8 mouse cellular contexts compared by ENCODE assay signal in genomic region chr3:96813106-96813505, GRCm38 (mm10). TPM values are rescaled to one million over a fixed set of nuclear protein-coding genes. Genes with fewer than 3 reads are reported as not detected.
DNase-seq lines count a peak whose midpoint lies in the region; ATAC-seq and TF ChIP-seq lines count a peak whose summit lies in the region.

No protein-coding gene starts in this region.

- ATAC-seq in forebrain, postnatal 0 days = 0 out of 2 replicates have a peak, but pooled peaks have one; percentile 42
- ATAC-seq in forebrain, embryonic 13.5 days = no peak; the same call in 1 of the 2 replicates
- 0 out of 2 replicates have a peak, but pooled peaks have one; percentile 56 for ATAC-seq in embryonic facial prominence, embryonic 11.5 days (replicated peaks; ENCODE audit: insufficient number of reproducible peaks, low FRiP score, low TSS enrichment, low read depth)
- no peak for ATAC-seq in hindbrain, embryonic 14.5 days (ENCODE audit: low FRiP score)

- peak; percentile 42; the same call in 1 of the 2 replicates for TF ChIP-seq CTCF in forebrain, postnatal 0 days (IDR thresholded peaks at IDR 0.05; ENCODE audit: low read depth)

- no peak overlapping the region for H3K9ac ChIP-seq in forebrain, postnatal 0 days
- H3K9ac ChIP-seq in forebrain, embryonic 13.5 days = no peak overlapping the region
- no peak overlapping the region for H3K9ac ChIP-seq in embryonic facial prominence, embryonic 11.5 days (replicated peaks; ENCODE audit: low read length)
- H3K9ac ChIP-seq in hindbrain, embryonic 14.5 days = no peak overlapping the region

- WGBS in forebrain, postnatal 0 days = 35% methylated on average over 9 of the region's 9 CpGs
- WGBS in forebrain, embryonic 13.5 days = 44% methylated on average over 9 of the region's 9 CpGs
- WGBS in embryonic facial prominence, embryonic 11.5 days = 33% methylated on average over 9 of the region's 9 CpGs
- WGBS in hindbrain, embryonic 14.5 days = 40% methylated on average over 9 of the region's 9 CpGs

- H3K9me3 ChIP-seq in forebrain, postnatal 0 days (ENCODE audit: low read length) = no peaks in the 10 kb centered on the region
- 0 out of 2 replicates have a peak, but pooled peaks cover 4% of the 10 kb centered on the region for H3K9me3 ChIP-seq in forebrain, embryonic 13.5 days (replicated peaks)
- H3K9me3 ChIP-seq in embryonic facial prominence, embryonic 11.5 days (replicated peaks; ENCODE audit: control insufficient read depth, low read length) = no peaks in the 10 kb centered on the region
- no peaks in the 10 kb centered on the region for H3K9me3 ChIP-seq in hindbrain, embryonic 14.5 days (ENCODE audit: control insufficient read depth, low read length)

- no peaks in the 10 kb centered on the region for H3K4me1 ChIP-seq in forebrain, postnatal 0 days (ENCODE audit: insufficient read depth)
- peaks cover 4% of the 10 kb centered on the region; the same call in 1 of the 2 replicates for H3K4me1 ChIP-seq in forebrain, embryonic 13.5 days
- no peaks in the 10 kb centered on the region for H3K4me1 ChIP-seq in embryonic facial prominence, embryonic 11.5 days (ENCODE audit: control insufficient read depth, insufficient read depth, low read length)
- H3K4me1 ChIP-seq in hindbrain, embryonic 14.5 days (replicated peaks; ENCODE audit: control insufficient read depth, insufficient read depth, low read length) = no peaks in the 10 kb centered on the region

- H3K4me2 ChIP-seq in forebrain, postnatal 0 days (ENCODE audit: low read depth) = 0 out of 2 replicates have a peak overlapping the region, but pooled peaks have one; percentile 26
- H3K4me2 ChIP-seq in forebrain, embryonic 13.5 days = no peak overlapping the region
- no peak overlapping the region for H3K4me2 ChIP-seq in embryonic facial prominence, embryonic 11.5 days (ENCODE audit: low read depth, low read length)
- H3K4me2 ChIP-seq in hindbrain, embryonic 14.5 days (replicated peaks) = 0 out of 2 replicates have a peak overlapping the region, but pooled peaks have one; percentile 15

- no peak overlapping the region for H3K4me3 ChIP-seq in forebrain, postnatal 0 days (ENCODE audit: low read depth, low read length)
- H3K4me3 ChIP-seq in forebrain, embryonic 13.5 days = no peak overlapping the region
- H3K4me3 ChIP-seq in embryonic facial prominence, embryonic 11.5 days (ENCODE audit: low read depth, low read length) = no peak overlapping the region
- no peak overlapping the region for H3K4me3 ChIP-seq in hindbrain, embryonic 14.5 days (replicated peaks; ENCODE audit: low read length)

- DNase-seq in forebrain, postnatal 0 days = peak; percentile 7
- DNase-seq in NIH3T3 (ENCODE audit: low read depth) = peak; percentile 34
- peak; percentile 50 for DNase-seq in embryonic facial prominence, embryonic 11.5 days (ENCODE audit: low spot score)
- no peak for DNase-seq in hindbrain, embryonic 14.5 days (ENCODE audit: low spot score)
- DNase-seq in left cerebral cortex, adult 11 months (ENCODE audit: low spot score) = peak; percentile 17
- DNase-seq in lung, postnatal 4 days = peak; percentile 63 to 80
- DNase-seq in thymus, postnatal 0 days (ENCODE audit: low spot score) = peak; percentile 71

- H3K36me3 ChIP-seq in forebrain, postnatal 0 days (ENCODE audit: insufficient read depth) = no peaks in the 10 kb centered on the region
- H3K36me3 ChIP-seq in forebrain, embryonic 13.5 days (ENCODE audit: poor library complexity, severe bottlenecking) = no peaks in the 10 kb centered on the region
- H3K36me3 ChIP-seq in embryonic facial prominence, embryonic 11.5 days (replicated peaks; ENCODE audit: control insufficient read depth, insufficient read depth, low read depth, low read length) = no peaks in the 10 kb centered on the region
- no peaks in the 10 kb centered on the region for H3K36me3 ChIP-seq in hindbrain, embryonic 14.5 days (replicated peaks; ENCODE audit: control insufficient read depth, insufficient read depth)

- no peak overlapping the region for H3K27ac ChIP-seq in forebrain, postnatal 0 days (ENCODE audit: low read depth, low read length)
- no peak overlapping the region for H3K27ac ChIP-seq in forebrain, embryonic 13.5 days
- no peak overlapping the region for H3K27ac ChIP-seq in embryonic facial prominence, embryonic 11.5 days (replicated peaks; ENCODE audit: low read depth, low read length)
- no peak overlapping the region for H3K27ac ChIP-seq in hindbrain, embryonic 14.5 days

- H3K27me3 ChIP-seq in forebrain, postnatal 0 days (ENCODE audit: insufficient read depth, low read length) = no peaks in the 10 kb centered on the region
- H3K27me3 ChIP-seq in forebrain, embryonic 13.5 days = no peaks in the 10 kb centered on the region
- no peaks in the 10 kb centered on the region for H3K27me3 ChIP-seq in embryonic facial prominence, embryonic 11.5 days (ENCODE audit: control insufficient read depth, insufficient read depth, low read length)
- H3K27me3 ChIP-seq in hindbrain, embryonic 14.5 days (ENCODE audit: control insufficient read depth, insufficient read depth, low read length) = no peaks in the 10 kb centered on the region

RNA-seq across cellular contexts. Expression of gene Pdzk1, which starts 16.0 kb away (rescaled TPM):
- 2.0 TPM in 1 of 2 replicates, not detected in the other for total RNA-seq in forebrain, postnatal 0 days (2014; rRNA removed)
- polyA plus RNA-seq in forebrain, postnatal 0 days (2015; fragmentation: Nextera tagmentation; extraction: Ambion mirVana) = 0.11 and 0.19 TPM in 2 replicates
- polyA plus RNA-seq in forebrain, embryonic 13.5 days (2015; fragmentation: Nextera tagmentation; extraction: Ambion mirVana) = 0.15 TPM in 1 of 2 replicates, not detected in the other
- polyA plus RNA-seq in embryonic facial prominence, embryonic 11.5 days (2014; fragmentation: Nextera tagmentation; extraction: Ambion mirVana) = not detected in 2 replicates
- polyA plus RNA-seq in hindbrain, embryonic 14.5 days (2014; fragmentation: Nextera tagmentation; extraction: Ambion mirVana) = 0.09 and 0.16 TPM in 2 replicates
- 1.2 and 1.4 TPM in 2 replicates for polyA plus RNA-seq in thymus, postnatal 0 days (2015; fragmentation: Nextera tagmentation; extraction: Ambion mirVana)

RNA-seq across cellular contexts. Expression of gene Cd160, which starts 16.0 kb away (rescaled TPM):
- not detected in 2 replicates for total RNA-seq in forebrain, postnatal 0 days (2014; rRNA removed)
- polyA plus RNA-seq in forebrain, postnatal 0 days (2015; fragmentation: Nextera tagmentation; extraction: Ambion mirVana) = 0.08 and 0.10 TPM in 2 replicates
- 0.09 TPM in 2 replicates for polyA plus RNA-seq in forebrain, embryonic 13.5 days (2015; fragmentation: Nextera tagmentation; extraction: Ambion mirVana)
- polyA plus RNA-seq in embryonic facial prominence, embryonic 11.5 days (2014; fragmentation: Nextera tagmentation; extraction: Ambion mirVana) = 0.22 TPM in 1 of 2 replicates, not detected in the other
- 0.27 and 0.35 TPM in 2 replicates for polyA plus RNA-seq in hindbrain, embryonic 14.5 days (2014; fragmentation: Nextera tagmentation; extraction: Ambion mirVana)
- polyA plus RNA-seq in thymus, postnatal 0 days (2015; fragmentation: Nextera tagmentation; extraction: Ambion mirVana) = 26.3 and 29.8 TPM in 2 replicates

Comparison
In these comparisons a context has a peak if more than half of its experiments do, and no peak if none do; other contexts are left out.
1. ATAC-seq: peak in forebrain, postnatal 0 days (single experiment) and embryonic facial prominence, embryonic 11.5 days (single experiment); none in forebrain, embryonic 13.5 days (single experiment) and hindbrain, embryonic 14.5 days (single experiment).
2. H3K4me2 ChIP-seq: peak in forebrain, postnatal 0 days (single experiment) and hindbrain, embryonic 14.5 days (single experiment); none in forebrain, embryonic 13.5 days (single experiment) and embryonic facial prominence, embryonic 11.5 days (single experiment).
3. RNA of gene Cd160, which starts 16.0 kb away (polyA plus RNA-seq): 26.3 to 29.8 TPM in thymus, postnatal 0 days; 0.27 to 0.35 TPM in hindbrain, embryonic 14.5 days, 0.08 to 0.10 TPM in forebrain, postnatal 0 days, 0.09 TPM in forebrain, embryonic 13.5 days and 0.22 TPM in embryonic facial prominence, embryonic 11.5 days; every median in the first group is over 10 times any median in the second.